Mouse (Mus musculus) kidney, postnatal 0 days (tissue): ENCODE data around the gene Rnf215. TPM values are rescaled to one million over a fixed set of nuclear protein-coding genes. Genes with fewer than 3 reads are reported as not detected.

ENCODE experiments used
- ATAC-seq: fragments of 200-750 bp; cut with Nextera tagmentation; replicated peaks from 2 replicates; pipeline ENCODE4 v1.8.0; 2017; ENCODE audit warnings: low read depth, moderate number of reproducible peaks, moderate TSS enrichment, moderate library complexity; ENCODE audit not compliant: low FRiP score
- DNase-seq: peaks from one replicate; pipeline ENCODE4 v3.0.0-alpha.2; 2016; ENCODE audit warnings: low spot score
- H3K27ac ChIP-seq: fragments of 300-500 bp; sonication (generic); 2 replicates; pipeline ENCODE4 v1.5.1; 2014; ENCODE audit warnings: mild to moderate bottlenecking
- H3K27me3 ChIP-seq: fragments of 300-500 bp; sonication (generic); 2 replicates; pipeline ENCODE4 v1.6.1; 2014; ENCODE audit warnings: low read length, mixed read lengths; ENCODE audit not compliant: insufficient read depth
- H3K36me3 ChIP-seq: fragments of 300-500 bp; sonication (generic); 2 replicates; pipeline ENCODE4 v1.6.1; 2014; ENCODE audit warnings: low read length, mixed read lengths; ENCODE audit not compliant: insufficient read depth
- H3K4me1 ChIP-seq: fragments of 300-500 bp; sonication (generic); replicated peaks from 2 replicates; pipeline ENCODE4 v1.6.1; 2014; ENCODE audit warnings: antibody characterized with exemption, low read length, mixed read lengths; ENCODE audit not compliant: insufficient read depth
- H3K4me2 ChIP-seq: fragments of 300-500 bp; sonication (generic); 2 replicates; pipeline ENCODE4 v1.6.1; 2014; ENCODE audit warnings: mild to moderate bottlenecking, low read length, moderate library complexity, mixed read lengths
- H3K4me3 ChIP-seq: fragments of 300-500 bp; sonication (generic); replicated peaks from 2 replicates; pipeline ENCODE4 v1.5.1; 2014; ENCODE audit warnings: low read depth, low read length
- H3K9ac ChIP-seq: fragments of 300-500 bp; sonication (generic); 2 replicates; pipeline ENCODE4 v1.6.1; 2014; ENCODE audit warnings: low read depth, low read length
- H3K9me3 ChIP-seq: fragments of 300-500 bp; sonication (generic); replicated peaks from 2 replicates; pipeline ENCODE4 v1.6.1; 2016; ENCODE audit warnings: low read length, inconsistent platforms, mixed read lengths
- CTCF ChIP-seq: IDR thresholded peaks from 2 replicates; pipeline ENCODE4 v1.5.1; 2016; ENCODE audit warnings: antibody characterized with exemption, low read depth, mild to moderate bottlenecking, moderate library complexity
- WGBS: fragments of 180-500 bp; shearing (Covaris S2); extraction: QIAGEN DNeasy Blood & Tissue Kit; methylation state at CpG from one replicate; pipeline ENCODE4 v1.1.7; 2014; 5-methylcytosine and 5-hydroxymethylcytosine counted together
- polyA plus RNA-seq: library from polyadenylated mRNA; unstranded; fragments of >200 nt; fragmentation: Nextera tagmentation; extraction: Ambion mirVana; gene quantifications from 2 replicates; pipeline ENCODE4 v1.2.1, GENCODE M21; 2015

The Rnf215 gene
- polyA plus RNA-seq, 1 experiment from 2014 or later: 29.8 TPM

- no peak for TF ChIP-seq CTCF
- Histone ChIP-seq H3K9ac (no peak overlapping the region), H3K36me3 (peaks cover 9% of the 10 kb centered on the region; the same call in 1 of the 2 replicates), H3K4me1 (no peaks in the 10 kb centered on the region), H3K9me3 (no peaks in the 10 kb centered on the region), H3K27me3 (no peaks in the 10 kb centered on the region), H3K4me3 (no peak overlapping the region), H3K4me2 (no peak overlapping the region), H3K27ac (no peak overlapping the region)
- ATAC-seq (no peak), DNase-seq (no peak)
- WGBS: 93% methylated on average over 6 of the region's 6 CpGs
These were observed 14.9 kb downstream of the Rnf215 start for GRCm38 (mm10) chr11:4149886-4150285.

- Histone ChIP-seq H3K27me3 (no peaks in the 10 kb centered on the region), H3K9ac (no peak overlapping the region), H3K4me3 (no peak overlapping the region), H3K9me3 (no peaks in the 10 kb centered on the region), H3K27ac (no peak overlapping the region), H3K36me3 (peaks cover 3% of the 10 kb centered on the region; the same call in 1 of the 2 replicates), H3K4me2 (no peak overlapping the region), H3K4me1 (no peaks in the 10 kb centered on the region)
- 89% methylated on average over 7 of the region's 7 CpGs for WGBS
- TF ChIP-seq CTCF: no peak
- ATAC-seq (no peak), DNase-seq (no peak)
These were observed 18.7 kb downstream of the Rnf215 start for GRCm38 (mm10) chr11:4153694-4154093.

- 82% methylated on average over 5 of the region's 5 CpGs for WGBS
- Histone ChIP-seq H3K9me3 (no peaks in the 10 kb centered on the region), H3K9ac (no peak overlapping the region), H3K4me1 (0 out of 2 replicates have a peak, but pooled peaks cover 5% of the 10 kb centered on the region), H3K27ac (no peak overlapping the region), H3K4me3 (no peak overlapping the region), H3K36me3 (no peaks in the 10 kb centered on the region), H3K4me2 (no peak overlapping the region), H3K27me3 (no peaks in the 10 kb centered on the region)
- ATAC-seq (no peak), DNase-seq (no peak)
- no peak for TF ChIP-seq CTCF
These were observed 20.6 kb downstream of the Rnf215 start for GRCm38 (mm10) chr11:4155641-4156040.

- Histone ChIP-seq H3K9me3 (no peaks in the 10 kb centered on the region), H3K4me1 (peaks cover 18% of the 10 kb centered on the region; the same call in 1 of the 2 replicates), H3K27ac (no peak overlapping the region), H3K4me2 (no peak overlapping the region), H3K4me3 (no peak overlapping the region), H3K36me3 (peaks cover 10% of the 10 kb centered on the region; the same call in 1 of the 2 replicates), H3K27me3 (no peaks in the 10 kb centered on the region), H3K9ac (no peak overlapping the region)
- 88% methylated on average over 3 of the region's 3 CpGs for WGBS
- no peak for TF ChIP-seq CTCF
- ATAC-seq (no peak), DNase-seq (no peak)
These were observed 23.7 kb downstream of the Rnf215 start for GRCm38 (mm10) chr11:4158676-4159075.

- WGBS: under 1% methylated on average over 54 of the region's 54 CpGs
- H3K27me3 ChIP-seq: no peaks in the 10 kb centered on the region
- ATAC-seq (peak; percentile 97), DNase-seq (peak; percentile 97)
- peak within 1 kb of the TSS; percentile 73 for H3K9ac ChIP-seq
- peaks cover 18% of the 10 kb centered on the region; the same call in 1 of the 2 replicates for H3K4me1 ChIP-seq
- peak within 1 kb of the TSS; percentile 90 for H3K4me2 ChIP-seq
- peak within 1 kb of the TSS; percentile 86 for H3K27ac ChIP-seq
- no peaks in the 10 kb centered on the region for H3K9me3 ChIP-seq
- H3K36me3 ChIP-seq: peaks cover 10% of the 10 kb centered on the region; the same call in 1 of the 2 replicates
- 0 out of 2 replicates have a peak, but pooled peaks have one; percentile 1 for TF ChIP-seq CTCF
- peak within 1 kb of the TSS; percentile 64 for H3K4me3 ChIP-seq
These were observed 25.1 kb downstream of the Rnf215 start, which contains the start of the genes Ccdc157 and Sf3a1 for GRCm38 (mm10) chr11:4159808-4160708. Gene Ccdc157, minus strand, starts transcription at chr11:4160293. Gene Sf3a1, plus strand, starts transcription at chr11:4160350.

- H3K27ac ChIP-seq: peak overlapping the region; percentile 86
- peak overlapping the region; percentile 90 for H3K4me2 ChIP-seq
- H3K9me3 ChIP-seq: no peaks in the 10 kb centered on the region
- H3K9ac ChIP-seq: peak overlapping the region; percentile 73
- no peaks in the 10 kb centered on the region for H3K27me3 ChIP-seq
- DNase-seq (no peak), ATAC-seq (no peak)
- H3K4me3 ChIP-seq: peak overlapping the region; percentile 64
- TF ChIP-seq CTCF: no peak
- H3K36me3 ChIP-seq: peaks cover 14% of the 10 kb centered on the region; the same call in 1 of the 2 replicates
- H3K4me1 ChIP-seq: peaks cover 18% of the 10 kb centered on the region; the same call in 1 of the 2 replicates
- WGBS: 6% methylated on average over 15 of the region's 15 CpGs
These were observed 25.9 kb downstream of the Rnf215 start for GRCm38 (mm10) chr11:4160758-4161480.
